Mouse (Mus musculus) hindbrain, embryonic 10.5 days (tissue): ENCODE data around the gene Cinp. TPM values are rescaled to one million over a fixed set of nuclear protein-coding genes. Genes with fewer than 3 reads are reported as not detected.

Experiments
- DNase-seq: peaks from one replicate; pipeline ENCODE4 v3.0.0-alpha.2; 2017; ENCODE audit warnings: low spot score
- H3K27ac ChIP-seq: fragments of 300-500 bp; sonication (generic); 2 replicates; pipeline ENCODE4 v1.5.1; 2016; ENCODE audit warnings: mild to moderate bottlenecking, moderate library complexity
- H3K27me3 ChIP-seq: fragments of 300-500 bp; sonication (generic); 2 replicates; pipeline ENCODE4 v1.6.1; 2016; ENCODE audit warnings: mild to moderate bottlenecking; ENCODE audit not compliant: poor library complexity, insufficient read depth, severe bottlenecking
- H3K36me3 ChIP-seq: fragments of 300-500 bp; sonication (generic); 2 replicates; pipeline ENCODE4 v1.6.1; 2016; ENCODE audit warnings: mild to moderate bottlenecking, moderate library complexity
- H3K4me1 ChIP-seq: fragments of 300-500 bp; sonication (generic); replicated peaks from 2 replicates; pipeline ENCODE4 v1.6.1; 2016; ENCODE audit warnings: mild to moderate bottlenecking
- H3K4me3 ChIP-seq: fragments of 300-500 bp; sonication (generic); 2 replicates; pipeline ENCODE4 v1.5.1; 2016; ENCODE audit warnings: mild to moderate bottlenecking, moderate library complexity
- H3K9me3 ChIP-seq: fragments of 300-500 bp; sonication (generic); 2 replicates; pipeline ENCODE4 v1.6.1; 2016; ENCODE audit warnings: mild to moderate bottlenecking, moderate library complexity
- WGBS: fragments of 180-500 bp; shearing (Covaris S2); methylation state at CpG from one replicate; pipeline ENCODE4 v1.1.7; 2016; 5-methylcytosine and 5-hydroxymethylcytosine counted together
- polyA plus RNA-seq: library from polyadenylated mRNA; unstranded; fragments of >200 nt; fragmentation: Nextera tagmentation; extraction: Ambion mirVana; gene quantifications from 2 replicates; pipeline ENCODE4 v1.2.1, GENCODE M21; 2016

Gene Cinp
- polyA plus RNA-seq, 1 experiment from 2014 or later: 82.0 TPM

GRCm38 (mm10) chr12:110854786-110855737, 33.9 kb downstream of the Cinp start:
- no peaks in the 10 kb centered on the region for H3K27me3 ChIP-seq
- WGBS: 88% methylated on average over 32 of the region's 32 CpGs
- H3K36me3 ChIP-seq: peaks cover 28% of the 10 kb centered on the region
- no peak for DNase-seq
- H3K4me3 ChIP-seq: no peak overlapping the region
- H3K27ac ChIP-seq: no peak overlapping the region
- H3K4me1 ChIP-seq: peaks cover 17% of the 10 kb centered on the region
- H3K9me3 ChIP-seq: no peaks in the 10 kb centered on the region

- WGBS: 88% methylated on average over 1 of the region's 1 CpGs
- Histone ChIP-seq H3K4me3 (no peak overlapping the region), H3K27ac (no peak overlapping the region), H3K36me3 (peaks cover 15% of the 10 kb centered on the region), H3K27me3 (peaks cover 11% of the 10 kb centered on the region), H3K9me3 (no peaks in the 10 kb centered on the region), H3K4me1 (peaks cover 21% of the 10 kb centered on the region)
- DNase-seq: no peak
Measured at GRCm38 (mm10) chr12:110851923-110852322, 37.0 kb downstream of the Cinp start.

- 84% methylated on average over 12 of the region's 12 CpGs for WGBS
- Histone ChIP-seq H3K36me3 (peaks cover 15% of the 10 kb centered on the region), H3K4me1 (peaks cover 21% of the 10 kb centered on the region), H3K27ac (no peak overlapping the region), H3K4me3 (peak overlapping the region; percentile 98), H3K27me3 (peaks cover 16% of the 10 kb centered on the region), H3K9me3 (no peaks in the 10 kb centered on the region)
- no peak for DNase-seq
Measured at GRCm38 (mm10) chr12:110851414-110851813, 37.5 kb downstream of the Cinp start.

GRCm38 (mm10) chr12:110850929-110851256, 38.1 kb downstream of the Cinp start:
- H3K9me3 ChIP-seq: no peaks in the 10 kb centered on the region
- H3K27me3 ChIP-seq: peaks cover 21% of the 10 kb centered on the region
- H3K4me1 ChIP-seq: peaks cover 27% of the 10 kb centered on the region
- peaks cover 11% of the 10 kb centered on the region for H3K36me3 ChIP-seq
- H3K4me3 ChIP-seq: peak overlapping the region; percentile 98
- DNase-seq: no peak
- 14% methylated on average over 9 of the region's 9 CpGs for WGBS
- peak overlapping the region; percentile 95 for H3K27ac ChIP-seq

GRCm38 (mm10) chr12:110850010-110850928, 38.7 kb downstream of the Cinp start, which contains the start of gene Zfp839:
Gene Zfp839 (plus strand): TSS chr12:110850253.
- Histone ChIP-seq H3K36me3 (peaks cover 5% of the 10 kb centered on the region), H3K27ac (peak within 1 kb of the TSS; percentile 95), H3K27me3 (peaks cover 21% of the 10 kb centered on the region), H3K4me1 (peaks cover 33% of the 10 kb centered on the region), H3K9me3 (no peaks in the 10 kb centered on the region), H3K4me3 (peak within 1 kb of the TSS; percentile 98)
- WGBS: under 1% methylated on average over 89 of the region's 89 CpGs
- DNase-seq: peak; percentile 87

DNA sequence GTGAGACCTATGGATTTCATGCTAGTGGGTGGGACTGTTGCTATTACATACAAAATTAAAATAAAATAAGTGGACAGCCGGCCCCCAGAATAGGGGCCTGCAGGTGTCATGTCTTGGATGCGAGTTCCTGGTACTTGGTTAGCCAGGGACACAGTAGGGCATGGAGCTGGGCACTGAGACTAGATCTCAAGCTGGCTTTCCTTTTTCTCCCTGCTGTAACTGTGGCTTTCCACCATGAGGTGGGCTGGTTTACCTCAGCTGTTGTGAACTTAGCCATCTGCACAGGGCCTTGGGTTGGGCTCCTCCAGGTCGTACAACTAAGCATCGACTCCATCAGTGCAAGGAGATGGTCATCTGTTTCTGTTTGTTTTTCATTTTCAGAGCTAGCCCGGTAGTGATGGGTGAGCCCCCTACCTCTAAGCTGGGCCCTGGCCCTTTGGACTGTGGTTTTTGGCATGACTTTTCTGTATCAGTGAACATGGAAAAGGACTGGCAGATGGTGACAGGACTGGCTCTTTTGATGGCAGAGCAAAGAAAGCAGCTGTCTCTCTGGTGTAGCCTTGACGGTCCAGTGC, 42.7 kb downstream of the Cinp start:
- Histone ChIP-seq H3K9me3 (no peaks in the 10 kb centered on the region), H3K36me3 (no peaks in the 10 kb centered on the region), H3K4me3 (peak overlapping the region; percentile 59), H3K27me3 (peaks cover 31% of the 10 kb centered on the region), H3K4me1 (peaks cover 50% of the 10 kb centered on the region), H3K27ac (no peak overlapping the region; the same call in 1 of the 2 replicates)
- no peak for DNase-seq
- 70% methylated on average over 6 of the region's 6 CpGs for WGBS

GRCm38 (mm10) chr12:110845131-110845880, 43.6 kb downstream of the Cinp start:
- peaks cover 45% of the 10 kb centered on the region for H3K4me1 ChIP-seq
- peak overlapping the region; percentile 71 for H3K27ac ChIP-seq
- under 1% methylated on average over 36 of the region's 36 CpGs for WGBS

DNA sequence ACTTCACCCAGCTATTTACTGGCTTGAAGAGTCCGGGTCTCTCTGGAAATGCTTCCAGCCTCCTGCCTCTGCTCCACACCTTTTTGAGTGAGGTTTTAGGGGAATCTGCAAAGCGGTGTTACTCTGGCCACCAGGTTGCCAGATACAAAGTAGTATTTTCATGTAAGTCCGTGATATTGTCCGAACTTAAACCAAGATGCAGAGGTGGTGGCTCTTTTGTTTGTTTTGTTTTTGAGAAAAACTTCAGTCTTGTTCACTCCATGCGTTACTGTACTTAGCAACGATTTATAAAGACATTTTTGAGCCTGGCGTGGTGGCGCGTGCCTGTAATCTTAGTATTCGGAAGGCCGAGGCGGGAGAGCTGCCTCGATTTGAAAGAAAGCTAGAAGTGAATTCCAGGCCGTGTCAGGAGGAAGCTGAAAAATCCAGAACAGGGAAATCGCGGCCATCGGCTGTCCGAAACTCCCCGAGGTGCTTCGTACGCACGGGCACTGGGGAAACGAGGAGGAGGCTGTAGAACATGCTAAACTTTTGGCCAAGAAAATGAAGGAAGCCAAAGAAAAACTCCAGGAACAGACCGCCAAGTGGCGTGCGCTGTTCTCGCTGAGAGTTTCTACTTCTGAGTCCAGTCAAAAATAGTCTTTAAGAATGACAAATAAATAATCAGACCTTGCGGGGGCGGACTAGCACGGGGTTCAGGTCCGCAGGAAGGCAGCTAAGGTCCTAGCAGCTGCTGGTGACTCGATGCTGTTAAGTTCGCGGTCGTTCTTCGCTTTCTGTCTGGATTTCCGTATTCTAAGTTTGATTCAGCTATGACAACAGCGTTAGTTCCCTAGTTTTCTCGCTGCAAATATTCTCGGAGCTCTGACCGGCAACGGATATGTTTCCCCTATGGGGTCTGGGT, 44.5 kb downstream of the Cinp start:
- Histone ChIP-seq H3K4me3 (peak overlapping the region; percentile 59), H3K36me3 (no peaks in the 10 kb centered on the region), H3K27ac (peak overlapping the region; percentile 62), H3K4me1 (peaks cover 45% of the 10 kb centered on the region), H3K27me3 (peaks cover 31% of the 10 kb centered on the region), H3K9me3 (no peaks in the 10 kb centered on the region)
- 1% methylated on average over 42 of the region's 42 CpGs for WGBS
- no peak for DNase-seq

More at GRCm38 (mm10) chr12:110845131-110845880, 43.6 kb downstream of the Cinp start:
- H3K36me3 ChIP-seq: no peaks in the 10 kb centered on the region
- peak overlapping the region; percentile 59 for H3K4me3 ChIP-seq
- peak; percentile 96 for DNase-seq
- peaks cover 31% of the 10 kb centered on the region for H3K27me3 ChIP-seq
- no peaks in the 10 kb centered on the region for H3K9me3 ChIP-seq

DNA sequence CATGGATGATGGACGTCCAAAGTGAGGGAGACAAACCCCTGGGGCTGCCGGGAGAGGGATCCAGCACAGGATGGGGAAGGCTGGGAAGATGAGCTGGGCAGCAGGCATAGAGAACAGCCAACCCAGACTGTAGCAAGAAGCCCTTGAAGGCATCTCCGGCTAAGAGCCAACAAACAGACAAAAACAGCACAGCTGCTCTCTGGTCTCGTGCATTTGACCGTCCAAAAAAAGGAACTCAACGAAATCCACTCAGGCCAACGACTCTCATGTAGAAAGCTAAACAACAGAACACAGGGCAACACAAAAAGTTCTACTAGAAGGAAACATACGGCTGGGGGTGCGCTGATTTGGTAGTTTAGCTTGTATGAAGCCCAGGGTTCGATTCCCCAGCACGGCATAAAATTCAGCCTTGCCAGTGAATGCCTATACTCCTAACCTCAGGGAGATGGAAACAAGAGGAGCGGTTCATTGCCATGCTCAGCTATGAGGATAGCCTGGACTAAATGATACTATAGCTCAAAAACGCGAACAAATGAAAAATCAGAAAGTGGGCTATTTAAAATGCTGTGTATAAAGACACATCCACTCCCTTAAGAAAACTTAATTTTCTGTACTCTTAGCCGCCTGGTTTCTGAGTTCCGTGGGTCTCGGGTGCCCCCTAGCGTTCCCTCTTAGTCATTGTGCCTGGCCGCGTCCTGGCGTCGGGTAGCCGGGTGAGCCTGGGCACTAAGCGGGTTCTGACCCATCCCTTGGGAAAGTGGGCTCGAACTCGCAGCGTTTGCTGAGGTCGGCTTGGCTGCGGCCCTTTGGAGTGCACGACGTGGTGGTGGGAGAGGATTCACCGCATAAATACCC, 45.5 kb downstream of the Cinp start:
- Histone ChIP-seq H3K4me3 (peak overlapping the region; percentile 59), H3K4me1 (peaks cover 48% of the 10 kb centered on the region), H3K36me3 (no peaks in the 10 kb centered on the region), H3K9me3 (no peaks in the 10 kb centered on the region), H3K27me3 (peaks cover 27% of the 10 kb centered on the region), H3K27ac (peak overlapping the region; percentile 13; the same call in 1 of the 2 replicates)
- whole genome bisulfite sequencing: 19% methylated on average over 32 of the region's 32 CpGs
- peak; percentile 85 for DNase-seq

- H3K36me3 ChIP-seq: no peaks in the 10 kb centered on the region
- no peaks in the 10 kb centered on the region for H3K9me3 ChIP-seq
- H3K4me3 ChIP-seq: no peak overlapping the region
- peaks cover 20% of the 10 kb centered on the region for H3K27me3 ChIP-seq
- DNase-seq: no peak
- WGBS: 73% methylated on average over 5 of the region's 5 CpGs
- H3K4me1 ChIP-seq: peaks cover 57% of the 10 kb centered on the region
- H3K27ac ChIP-seq: no peak overlapping the region
Measured at GRCm38 (mm10) chr12:110841731-110842493, 47.0 kb downstream of the Cinp start.
